Mouse (Mus musculus) brain, embryonic 14.5 days (tissue): Measurements from ENCODE around the gene Rab11fip3.

Experiments used
- CTCF ChIP-seq: fragments of 200-500 bp; IDR thresholded peaks from 2 replicates; pipeline ENCODE4 v1.5.1; 2012; ENCODE audit warnings: inconsistent platforms, mild to moderate bottlenecking, moderate library complexity, borderline replicate concordance; ENCODE audit not compliant: insufficient read depth, insufficient read length; ENCODE audit errors: extremely low read depth
- POLR2A ChIP-seq: fragments of 200-500 bp; IDR thresholded peaks from 2 replicates; pipeline ENCODE4 v1.6.1; 2012; ENCODE audit warnings: mild to moderate bottlenecking, inconsistent platforms, borderline replicate concordance; ENCODE audit not compliant: poor library complexity, insufficient read depth, insufficient read length, severe bottlenecking; ENCODE audit errors: extremely low read depth

GRCm38 (mm10) chr17:25993489-25993888 is 75.9 kb downstream of the Rab11fip3 start:
- TF ChIP-seq POLR2A (no peak), CTCF (no peak)
